Mouse (Mus musculus): Measurements from ENCODE around the gene 9130230L23Rik.

DNA sequence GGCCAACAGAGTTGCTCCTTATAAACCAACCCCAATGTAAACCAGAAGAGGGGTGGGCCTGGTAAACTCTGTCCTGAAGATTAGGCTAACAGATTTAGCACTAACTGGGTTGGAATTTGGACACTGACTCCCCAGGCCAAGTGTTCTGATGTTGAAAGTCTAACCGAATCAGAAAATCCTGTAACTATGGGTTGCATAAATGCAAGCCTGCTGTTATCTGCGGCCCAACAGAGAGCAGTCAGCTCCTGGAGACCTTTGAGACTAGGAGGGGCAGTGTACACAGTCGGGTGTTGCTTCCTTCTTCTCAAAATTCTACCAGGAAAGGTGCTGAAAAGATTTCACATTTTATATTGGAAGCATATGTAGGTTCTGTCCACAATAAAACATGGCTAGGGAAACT, 39.8 kb upstream of the 9130230L23Rik start:
- no peak for TF ChIP-seq GATA1 (IDR thresholded peaks at IDR 0.05; ENCODE audit: borderline replicate concordance, low read length)
- TF ChIP-seq FLI1 (IDR thresholded peaks at IDR 0.05; ENCODE audit: low read length): no peak
